Mouse (Mus musculus): ENCODE measurements around the gene Nsun2.

- TF ChIP-seq CTCF (IDR thresholded peaks at IDR 0.05): no peak
- no peak for TF ChIP-seq POLR2A (IDR thresholded peaks at IDR 0.05; ENCODE audit: insufficient read depth, low read depth, low read length)
Measured at GRCm38 (mm10) chr13:69507666-69508065, 25.9 kb upstream of the Nsun2 start.
